ENCODE assay signal across 23 mouse cellular contexts in the genomic region with DNA sequence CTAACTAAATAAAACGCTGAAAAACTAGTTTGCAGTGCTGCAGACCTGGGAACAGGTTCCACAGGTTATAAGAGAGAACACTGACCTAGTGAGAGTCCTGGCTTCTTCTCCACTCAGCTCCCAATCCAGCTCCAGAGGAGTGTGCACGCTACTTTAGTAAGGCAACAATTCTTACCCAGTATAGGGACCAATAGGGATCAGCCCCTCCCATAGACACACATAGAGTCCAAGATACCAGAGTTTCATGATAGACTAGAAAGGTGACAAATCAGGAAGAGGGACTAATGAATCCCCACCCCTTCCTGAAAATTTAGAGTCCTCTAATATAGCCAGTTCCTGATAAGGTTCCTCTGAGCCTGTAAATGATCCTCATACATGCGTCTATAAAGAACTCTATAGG. TPM values are rescaled to one million over a fixed set of nuclear protein-coding genes. Genes with fewer than 3 reads are reported as not detected.
DNase-seq lines count a peak whose midpoint lies in the region; ATAC-seq and TF ChIP-seq lines count a peak whose summit lies in the region.
"Had no signal": no experiment of that assay in that cellular context is flagged by ENCODE, and none has a peak within 500 bp of the region (broad histone marks: within the 10 kb centered on the region; RNA-seq: fewer than 3 reads in every experiment).

No protein-coding gene starts in this region.

- no peaks in the 10 kb centered on the region for H3K4me1 ChIP-seq in kidney, embryonic 16.5 days (ENCODE audit: insufficient read depth, low read length)
- no peaks in the 10 kb centered on the region for H3K4me1 ChIP-seq in MEL (ENCODE audit: control insufficient read depth in 1 of 2, insufficient read depth in 2 of 2, low read length in 2 of 2)
- no peaks in the 10 kb centered on the region for H3K4me1 ChIP-seq in intestine, embryonic 14.5 days (replicated peaks; ENCODE audit: control insufficient read depth, insufficient read depth, low read length)
- H3K4me1 ChIP-seq: liver, embryonic 12.5 days; midbrain, embryonic 15.5 days had no signal

- no peak for TF ChIP-seq RAD21 in MEL (IDR thresholded peaks at IDR 0.05; ENCODE audit: low read depth, low read length)

- H3K4me2 ChIP-seq in kidney, embryonic 16.5 days (replicated peaks; ENCODE audit: low read depth, low read length): no peak overlapping the region
- H3K4me2 ChIP-seq in intestine, embryonic 14.5 days (ENCODE audit: low read length): no peak overlapping the region
- H3K4me2 ChIP-seq: heart, embryonic 12.5 days; liver, embryonic 12.5 days; midbrain, embryonic 15.5 days had no signal

- no peaks in the 10 kb centered on the region for H3K9me3 ChIP-seq in kidney, embryonic 16.5 days (ENCODE audit: low read length)
- H3K9me3 ChIP-seq in MEL (replicated peaks; ENCODE audit: insufficient read depth, low read length): no peaks in the 10 kb centered on the region
- no peaks in the 10 kb centered on the region for H3K9me3 ChIP-seq in intestine, embryonic 14.5 days (ENCODE audit: control insufficient read depth, low read length)
- H3K9me3 ChIP-seq: G1E; heart, embryonic 12.5 days; liver, embryonic 12.5 days; midbrain, embryonic 15.5 days had no signal

- DNase-seq in kidney, adult 9 months: peak; percentile 40
- DNase-seq in MEL (ENCODE audit: low read depth, low spot score): peak; percentile 76
- DNase-seq in intestine, embryonic 14.5 days (ENCODE audit: low spot score): no peak
- peak; percentile 21 for DNase-seq in lung, postnatal 36 days
- DNase-seq in cerebellum, adult 18-20 months: no peak
- DNase-seq in testis, postnatal 10 days (ENCODE audit: low spot score): no peak
- DNase-seq: adrenal gland, postnatal 25 days; cerebellum, adult 9-10 months; embryo, embryonic 11 days; forebrain, postnatal 0 days; gastrocnemius, postnatal 14 days; heart, postnatal 36 days; spleen, adult 18-20 months had no signal

- WGBS in kidney, embryonic 16.5 days: 66% methylated on average over 3 of the region's 3 CpGs
- WGBS in intestine, embryonic 14.5 days: 55% methylated on average over 3 of the region's 3 CpGs

- no peak for ATAC-seq in kidney, embryonic 16.5 days (ENCODE audit: low FRiP score, low TSS enrichment)
- peak; percentile 36; the same call in 1 of the 2 replicates for ATAC-seq in intestine, embryonic 14.5 days (replicated peaks; ENCODE audit: low FRiP score, low TSS enrichment, low read depth)
- ATAC-seq: forebrain, postnatal 0 days; hindbrain, embryonic 16.5 days; liver, embryonic 12.5 days; midbrain, embryonic 15.5 days had no signal

- H3K9ac ChIP-seq in kidney, embryonic 16.5 days (replicated peaks; ENCODE audit: low read length): no peak overlapping the region
- H3K9ac ChIP-seq in MEL (ENCODE audit: control insufficient read depth, low read depth, low read length, poor library complexity, severe bottlenecking): no peak overlapping the region
- no peak overlapping the region for H3K9ac ChIP-seq in intestine, embryonic 14.5 days (ENCODE audit: low read length)
- H3K9ac ChIP-seq: forebrain, postnatal 0 days; heart, embryonic 12.5 days; liver, embryonic 12.5 days; midbrain, embryonic 15.5 days had no signal

- no peak overlapping the region for H3K4me3 ChIP-seq in kidney, embryonic 16.5 days (ENCODE audit: low read length)
- no peak overlapping the region for H3K4me3 ChIP-seq in MEL (ENCODE audit: control insufficient read depth in 1 of 2, insufficient read depth in 1 of 2, low read depth in 2 of 2, low read length in 2 of 2)
- no peak overlapping the region for H3K4me3 ChIP-seq in intestine, embryonic 14.5 days (ENCODE audit: low read depth, low read length)
- H3K4me3 ChIP-seq: heart, embryonic 12.5 days; liver, embryonic 12.5 days; midbrain, embryonic 15.5 days had no signal

- H3K27ac ChIP-seq in kidney, embryonic 16.5 days (ENCODE audit: low read length): no peak overlapping the region
- no peak overlapping the region for H3K27ac ChIP-seq in MEL (ENCODE audit: control insufficient read depth, low read depth, low read length)
- H3K27ac ChIP-seq in intestine, embryonic 14.5 days (ENCODE audit: low read depth): no peak overlapping the region
- H3K27ac ChIP-seq: liver, embryonic 12.5 days; midbrain, embryonic 15.5 days had no signal

- no peak for TF ChIP-seq EP300 in MEL (IDR thresholded peaks at IDR 0.05; ENCODE audit: low read depth in 1 of 2, low read length in 2 of 2)

- TF ChIP-seq CTCF in MEL (IDR thresholded peaks at IDR 0.05 in 2 of 3, conservative IDR thresholded peaks at IDR 0.05 in 1 of 3; ENCODE audit: control insufficient read depth in 1 of 3, insufficient read depth in 1 of 3, low read depth in 2 of 3, low read length in 3 of 3, poor library complexity in 1 of 3, severe bottlenecking in 1 of 3): no peak

- H3K79me2 ChIP-seq in MEL (ENCODE audit: control insufficient read depth, insufficient read depth, low read length, poor library complexity): no peaks in the 10 kb centered on the region

- no peaks in the 10 kb centered on the region for H3K36me3 ChIP-seq in kidney, embryonic 16.5 days (ENCODE audit: insufficient read depth, low read length)
- H3K36me3 ChIP-seq in MEL (ENCODE audit: control insufficient read depth in 1 of 2, insufficient read depth in 2 of 2, low read length in 2 of 2): no peaks in the 10 kb centered on the region
- no peaks in the 10 kb centered on the region for H3K36me3 ChIP-seq in intestine, embryonic 14.5 days (ENCODE audit: control insufficient read depth, insufficient read depth, low read length)
- H3K36me3 ChIP-seq: G1E; heart, embryonic 12.5 days; liver, embryonic 12.5 days; midbrain, embryonic 15.5 days had no signal

- TF ChIP-seq POLR2A in MEL (IDR thresholded peaks at IDR 0.05; ENCODE audit: control insufficient read depth in 1 of 2, insufficient read depth in 1 of 2, low read depth in 1 of 2, low read length in 2 of 2, poor library complexity in 1 of 2): no peak

- H3K27me3 ChIP-seq in kidney, embryonic 16.5 days (ENCODE audit: insufficient read depth, low read length): no peaks in the 10 kb centered on the region
- H3K27me3 ChIP-seq in MEL (ENCODE audit: control insufficient read depth in 1 of 2, insufficient read depth in 2 of 2, low read length in 2 of 2): peaks cover 0 to 2% of the 10 kb centered on the region in 2 experiments; a peak in 2 of 4 replicates
- H3K27me3 ChIP-seq in intestine, embryonic 14.5 days (replicated peaks; ENCODE audit: control insufficient read depth, insufficient read depth, low read length): no peaks in the 10 kb centered on the region
- H3K27me3 ChIP-seq: heart, embryonic 12.5 days; liver, embryonic 12.5 days; midbrain, embryonic 15.5 days had no signal

TF ChIP-seq in MEL, 35 proteins besides CTCF, POLR2A, EP300 and RAD21:
- TF ChIP-seq NRF1 (IDR thresholded peaks at IDR 0.05; ENCODE audit: insufficient read depth, low read depth, low read length, poor library complexity, severe bottlenecking) (no peak), ELF1 (IDR thresholded peaks at IDR 0.05; ENCODE audit: low read depth, low read length) (peak; percentile 16; the same call in 1 of the 2 replicates)

RNA-seq across cellular contexts. Expression of gene Gsta2, which starts 8.6 kb away (rescaled TPM):
- 92.0 and 109 TPM in 2 replicates for polyA plus RNA-seq in kidney, embryonic 16.5 days (2015; fragmentation: Nextera tagmentation; extraction: Ambion mirVana)
- total RNA-seq in MEL (2012; rRNA removed): not detected in 2 replicates
- polyA plus RNA-seq in MEL (2012; ENCODE audit: insufficient read depth in 1 of 2, insufficient read length in 2 of 2, low read depth in 1 of 2, low replicate concordance in 2 of 2, missing spikeins in 1 of 2): not detected
- 0.74 and 2.9 TPM in 2 replicates for polyA plus RNA-seq in intestine, embryonic 14.5 days (2014; fragmentation: Nextera tagmentation; extraction: Ambion mirVana)
- total RNA-seq: forebrain, postnatal 0 days; G1E; gastrocnemius, postnatal 14 days; left cerebral cortex, postnatal 10 days; megakaryocyte, adult 5-6 weeks had no signal
- polyA plus RNA-seq: forebrain, postnatal 0 days; G1E; heart, embryonic 12.5 days; hindbrain, embryonic 16.5 days; midbrain, embryonic 15.5 days had no signal

RNA-seq across cellular contexts. Expression of gene Omt2b, which starts 19.6 kb away (rescaled TPM):
- polyA plus RNA-seq in kidney, embryonic 16.5 days (2015; fragmentation: Nextera tagmentation; extraction: Ambion mirVana): not detected in 2 replicates
- total RNA-seq in MEL (2012; rRNA removed): not detected in 2 replicates
- polyA plus RNA-seq in MEL (2012; ENCODE audit: insufficient read depth in 1 of 2, insufficient read length in 2 of 2, low read depth in 1 of 2, low replicate concordance in 2 of 2, missing spikeins in 1 of 2): not detected
- polyA plus RNA-seq in intestine, embryonic 14.5 days (2014; fragmentation: Nextera tagmentation; extraction: Ambion mirVana): not detected in 2 replicates
- total RNA-seq: adrenal gland, postnatal 25 days; forebrain, postnatal 0 days; G1E; gastrocnemius, postnatal 14 days; heart, postnatal 36 days; left cerebral cortex, postnatal 10 days; megakaryocyte, adult 5-6 weeks had no signal
- polyA plus RNA-seq: forebrain, postnatal 0 days; heart, embryonic 12.5 days; hindbrain, embryonic 16.5 days; liver, embryonic 12.5 days; midbrain, embryonic 15.5 days; testis, adult 2 months; urinary bladder, adult 2 months had no signal

RNA-seq across cellular contexts. Expression of gene Dppa5a, which starts 21.0 kb away (rescaled TPM):
- polyA plus RNA-seq in kidney, embryonic 16.5 days (2015; fragmentation: Nextera tagmentation; extraction: Ambion mirVana): 0.27 TPM in 1 of 2 replicates, not detected in the other
- total RNA-seq in MEL (2012; rRNA removed): not detected in 2 replicates
- polyA plus RNA-seq in MEL (2012; ENCODE audit: insufficient read depth in 1 of 2, insufficient read length in 2 of 2, low read depth in 1 of 2, low replicate concordance in 2 of 2, missing spikeins in 1 of 2): under 1 TPM in 1 of 2 experiments, not detected in 1; 0.19 TPM
- polyA plus RNA-seq in intestine, embryonic 14.5 days (2014; fragmentation: Nextera tagmentation; extraction: Ambion mirVana): not detected in 2 replicates
- total RNA-seq: adrenal gland, postnatal 25 days; G1E; gastrocnemius, postnatal 14 days; heart, postnatal 36 days; megakaryocyte, adult 5-6 weeks had no signal
- polyA plus RNA-seq: G1E; heart, embryonic 12.5 days; liver, embryonic 12.5 days had no signal

RNA-seq across cellular contexts. Expression of gene Ooep, which starts 31.5 kb away (rescaled TPM):
- 1.6 and 2.0 TPM in 2 replicates for polyA plus RNA-seq in kidney, embryonic 16.5 days (2015; fragmentation: Nextera tagmentation; extraction: Ambion mirVana)
- not detected in 2 replicates for total RNA-seq in MEL (2012; rRNA removed)
- polyA plus RNA-seq in MEL (2012; ENCODE audit: insufficient read depth in 1 of 2, insufficient read length in 2 of 2, low read depth in 1 of 2, low replicate concordance in 2 of 2, missing spikeins in 1 of 2): not detected
- 0.24 and 0.40 TPM in 2 replicates for polyA plus RNA-seq in intestine, embryonic 14.5 days (2014; fragmentation: Nextera tagmentation; extraction: Ambion mirVana)
- total RNA-seq: adrenal gland, postnatal 25 days; G1E; heart, postnatal 36 days; megakaryocyte, adult 5-6 weeks had no signal
- polyA plus RNA-seq: G1E; liver, embryonic 12.5 days; testis, adult 2 months had no signal

RNA-seq across cellular contexts. Expression of gene Omt2a, which starts 32.4 kb away (rescaled TPM):
- polyA plus RNA-seq in kidney, embryonic 16.5 days (2015; fragmentation: Nextera tagmentation; extraction: Ambion mirVana): not detected in 2 replicates
- not detected in 2 replicates for total RNA-seq in MEL (2012; rRNA removed)
- not detected for polyA plus RNA-seq in MEL (2012; ENCODE audit: insufficient read depth in 1 of 2, insufficient read length in 2 of 2, low read depth in 1 of 2, low replicate concordance in 2 of 2, missing spikeins in 1 of 2)
- not detected in 2 replicates for polyA plus RNA-seq in intestine, embryonic 14.5 days (2014; fragmentation: Nextera tagmentation; extraction: Ambion mirVana)
- total RNA-seq: adrenal gland, postnatal 25 days; forebrain, postnatal 0 days; gastrocnemius, postnatal 14 days; heart, postnatal 36 days; left cerebral cortex, postnatal 10 days; megakaryocyte, adult 5-6 weeks had no signal
- polyA plus RNA-seq: forebrain, postnatal 0 days; G1E; heart, embryonic 12.5 days; hindbrain, embryonic 16.5 days; liver, embryonic 12.5 days; midbrain, embryonic 15.5 days; testis, adult 2 months; urinary bladder, adult 2 months had no signal

Comparison
In these comparisons a context has a peak if more than half of its experiments do, and no peak if none do; other contexts are left out.
1. DNase-seq: peak in kidney, adult 9 months (single experiment), MEL (single experiment) and lung, postnatal 36 days (single experiment); none in intestine, embryonic 14.5 days (single experiment), cerebellum, adult 18-20 months (0 of 2) and testis, postnatal 10 days (single experiment).
2. RNA of gene Gsta2, which starts 8.6 kb away (polyA plus RNA-seq): 92.0 to 109 TPM in kidney, embryonic 16.5 days; 0.74 to 2.9 TPM in intestine, embryonic 14.5 days and not detected in MEL; every median in the first group is over 10 times any median in the second.